Mouse (Mus musculus): ENCODE measurements at regions not wholly inside any gene's neighbourhood (a gene's known extent, or its start where the extent isn't known, plus 50 kb on each side); places are given as distances from the start of the nearest gene placed in this dataset.

DNA sequence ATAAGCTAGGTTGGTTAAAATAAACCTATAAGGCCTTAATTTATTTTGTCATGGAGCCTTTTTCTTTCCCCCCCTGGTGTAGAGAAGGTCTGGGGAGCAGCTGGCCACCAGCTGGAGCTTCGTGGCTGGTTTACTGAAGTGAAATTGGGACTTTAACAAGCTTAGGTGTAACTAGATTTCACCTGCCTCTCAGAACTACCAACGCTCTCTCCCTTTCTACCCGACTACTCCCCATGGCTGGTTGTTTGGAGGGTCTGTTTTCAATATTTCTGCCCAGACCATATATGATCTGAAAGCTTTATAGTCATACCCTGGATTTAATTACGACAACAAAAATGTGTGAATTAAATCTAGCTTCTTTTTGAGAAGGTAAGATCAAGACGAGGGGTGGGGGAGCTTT is 410.4 kb upstream of the Prickle1 start:
- no peaks in the 10 kb centered on the region for H3K27me3 ChIP-seq (replicated peaks; ENCODE audit: control insufficient read depth, insufficient read depth, low read length)
- WGBS = 61% methylated on average over 5 of the region's 5 CpGs

DNA sequence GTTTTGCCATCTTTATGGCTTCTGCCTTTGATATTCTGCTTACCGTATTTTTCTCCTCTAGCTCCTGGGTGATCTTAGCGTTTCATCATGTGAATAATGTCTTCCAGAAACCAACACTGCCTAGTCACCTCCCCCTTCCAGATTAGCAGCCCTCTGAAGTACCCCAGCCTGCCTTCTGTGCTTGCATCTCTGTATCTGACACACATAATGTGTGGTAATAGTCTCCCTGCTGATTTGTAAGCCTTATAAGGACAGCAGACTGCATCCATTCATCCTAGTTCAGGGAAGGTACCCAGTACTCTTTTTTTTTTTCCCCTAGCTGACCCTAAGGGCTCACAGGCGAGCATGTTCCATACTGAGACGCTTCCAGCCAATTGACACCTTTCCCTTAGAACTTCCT is 409.2 kb upstream of the Prickle1 start:
- no peaks in the 10 kb centered on the region for H3K36me3 ChIP-seq (ENCODE audit: control insufficient read depth, insufficient read depth, low read length)
- ATAC-seq (replicated peaks; ENCODE audit: low FRiP score, low TSS enrichment, low read depth) (no peak), DNase-seq (ENCODE audit: low spot score) (no peak)
- peaks cover 20% of the 10 kb centered on the region for H3K4me1 ChIP-seq (replicated peaks; ENCODE audit: control insufficient read depth, insufficient read depth, low read length)
- no peak overlapping the region for H3K4me3 ChIP-seq (ENCODE audit: low read depth, low read length)
- H3K27ac ChIP-seq (ENCODE audit: low read depth) = peak overlapping the region; percentile 19; the same call in 1 of the 2 replicates
- 23% methylated on average over 4 of the region's 4 CpGs for WGBS
- H3K4me2 ChIP-seq (ENCODE audit: low read length) = no peak overlapping the region
- no peaks in the 10 kb centered on the region for H3K9me3 ChIP-seq (ENCODE audit: control insufficient read depth, low read length)
- H3K9ac ChIP-seq (ENCODE audit: low read length) = no peak overlapping the region
- no peaks in the 10 kb centered on the region for H3K27me3 ChIP-seq (replicated peaks; ENCODE audit: control insufficient read depth, insufficient read depth, low read length)

More for the DNA sequence above, 410.4 kb upstream of the Prickle1 start:
- ATAC-seq (replicated peaks; ENCODE audit: low FRiP score, low TSS enrichment, low read depth) (no peak), DNase-seq (ENCODE audit: low spot score) (no peak)
- Histone ChIP-seq H3K4me1 (replicated peaks; ENCODE audit: control insufficient read depth, insufficient read depth, low read length) (peaks cover 20% of the 10 kb centered on the region), H3K4me3 (ENCODE audit: low read depth, low read length) (no peak overlapping the region), H3K27ac (ENCODE audit: low read depth) (no peak overlapping the region), H3K9ac (ENCODE audit: low read length) (no peak overlapping the region), H3K36me3 (ENCODE audit: control insufficient read depth, insufficient read depth, low read length) (no peaks in the 10 kb centered on the region), H3K9me3 (ENCODE audit: control insufficient read depth, low read length) (no peaks in the 10 kb centered on the region), H3K4me2 (ENCODE audit: low read length) (no peak overlapping the region)

DNA sequence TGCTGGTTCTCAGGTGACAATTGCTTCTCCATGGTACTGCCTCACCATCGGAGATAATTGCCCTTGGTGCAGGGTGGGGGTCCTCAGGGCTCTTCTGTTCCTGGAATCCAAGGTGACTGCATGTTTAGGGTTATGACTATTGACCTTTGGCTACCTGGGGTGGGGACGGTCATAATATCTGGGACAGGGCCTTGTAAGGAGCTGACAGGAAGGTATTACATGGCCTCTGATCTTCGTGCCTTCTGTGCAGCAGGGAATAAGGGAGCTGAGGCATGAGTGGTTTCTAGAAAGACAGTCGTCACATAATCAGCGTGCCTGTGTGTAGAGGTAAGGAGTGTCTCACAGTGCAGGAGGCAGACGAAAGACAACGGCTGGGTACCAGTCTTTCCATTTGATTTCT is 407.5 kb upstream of the Prickle1 start:
- Histone ChIP-seq H3K4me3 (ENCODE audit: low read depth, low read length) (no peak overlapping the region), H3K9me3 (ENCODE audit: control insufficient read depth, low read length) (no peaks in the 10 kb centered on the region), H3K4me1 (replicated peaks; ENCODE audit: control insufficient read depth, insufficient read depth, low read length) (peaks cover 20% of the 10 kb centered on the region), H3K4me2 (ENCODE audit: low read length) (no peak overlapping the region), H3K27me3 (replicated peaks; ENCODE audit: control insufficient read depth, insufficient read depth, low read length) (no peaks in the 10 kb centered on the region), H3K9ac (ENCODE audit: low read length) (no peak overlapping the region), H3K27ac (ENCODE audit: low read depth) (no peak overlapping the region), H3K36me3 (ENCODE audit: control insufficient read depth, insufficient read depth, low read length) (no peaks in the 10 kb centered on the region)
- 59% methylated on average over 7 of the region's 7 CpGs for WGBS
- DNase-seq (ENCODE audit: low spot score) (no peak), ATAC-seq (replicated peaks; ENCODE audit: low FRiP score, low TSS enrichment, low read depth) (0 out of 2 replicates have a peak, but pooled peaks have one; percentile 43)

DNA sequence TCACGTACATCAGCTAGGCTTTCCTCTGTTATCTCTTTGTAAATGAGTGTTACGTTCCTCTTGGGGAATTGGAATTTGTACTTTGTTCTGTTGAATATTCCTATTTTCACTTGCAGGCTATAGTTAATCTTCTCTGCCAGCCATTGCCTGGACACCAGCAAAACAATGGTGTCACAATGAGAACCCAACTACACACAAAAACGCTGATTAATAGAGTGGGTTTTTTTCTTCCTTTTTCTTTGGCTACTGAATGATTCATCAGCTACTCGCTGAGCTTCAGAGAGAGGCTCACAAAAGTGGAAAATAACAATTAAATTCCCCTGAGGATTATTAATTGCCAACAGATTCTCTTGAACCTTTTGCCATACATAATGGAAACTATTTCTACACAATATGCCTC is 398.9 kb upstream of the Prickle1 start:
- Histone ChIP-seq H3K4me3 (ENCODE audit: low read depth, low read length) (no peak overlapping the region), H3K27me3 (replicated peaks; ENCODE audit: control insufficient read depth, insufficient read depth, low read length) (no peaks in the 10 kb centered on the region), H3K9me3 (ENCODE audit: control insufficient read depth, low read length) (no peaks in the 10 kb centered on the region), H3K27ac (ENCODE audit: low read depth) (no peak overlapping the region), H3K4me1 (replicated peaks; ENCODE audit: control insufficient read depth, insufficient read depth, low read length) (no peaks in the 10 kb centered on the region), H3K4me2 (ENCODE audit: low read length) (no peak overlapping the region), H3K36me3 (ENCODE audit: control insufficient read depth, insufficient read depth, low read length) (no peaks in the 10 kb centered on the region), H3K9ac (ENCODE audit: low read length) (no peak overlapping the region)
- ATAC-seq (replicated peaks; ENCODE audit: low FRiP score, low TSS enrichment, low read depth) (no peak), DNase-seq (ENCODE audit: low spot score) (no peak)
- 70% methylated on average over 4 of the region's 4 CpGs for WGBS

DNA sequence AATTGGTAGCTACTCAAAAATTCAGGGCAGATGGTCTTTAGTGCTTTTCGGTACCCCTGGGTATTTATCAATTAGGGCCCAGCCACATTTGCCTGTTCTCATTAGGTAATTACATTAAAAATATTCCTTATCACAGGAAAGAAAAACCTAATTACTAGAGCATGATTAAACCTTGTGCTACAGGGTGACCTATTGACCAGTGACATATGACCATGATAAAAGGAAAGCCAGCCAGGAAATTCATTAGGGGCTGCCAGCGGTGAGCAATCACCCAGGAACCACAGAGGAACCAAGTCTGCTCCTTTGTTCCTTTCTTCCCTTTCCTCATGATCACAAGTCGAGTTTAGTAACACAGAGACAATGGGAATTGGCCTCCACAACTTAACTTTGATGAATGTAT is 394.4 kb upstream of the Prickle1 start:
- Histone ChIP-seq H3K9ac (ENCODE audit: low read length) (no peak overlapping the region), H3K27me3 (replicated peaks; ENCODE audit: control insufficient read depth, insufficient read depth, low read length) (no peaks in the 10 kb centered on the region), H3K27ac (ENCODE audit: low read depth) (no peak overlapping the region), H3K4me3 (ENCODE audit: low read depth, low read length) (no peak overlapping the region), H3K36me3 (ENCODE audit: control insufficient read depth, insufficient read depth, low read length) (no peaks in the 10 kb centered on the region), H3K9me3 (ENCODE audit: control insufficient read depth, low read length) (no peaks in the 10 kb centered on the region), H3K4me2 (ENCODE audit: low read length) (no peak overlapping the region), H3K4me1 (replicated peaks; ENCODE audit: control insufficient read depth, insufficient read depth, low read length) (no peaks in the 10 kb centered on the region)
- DNase-seq (ENCODE audit: low spot score) = no peak
- ATAC-seq (replicated peaks; ENCODE audit: low FRiP score, low TSS enrichment, low read depth) = no peak
- WGBS = 60% methylated on average over 3 of the region's 3 CpGs

DNA sequence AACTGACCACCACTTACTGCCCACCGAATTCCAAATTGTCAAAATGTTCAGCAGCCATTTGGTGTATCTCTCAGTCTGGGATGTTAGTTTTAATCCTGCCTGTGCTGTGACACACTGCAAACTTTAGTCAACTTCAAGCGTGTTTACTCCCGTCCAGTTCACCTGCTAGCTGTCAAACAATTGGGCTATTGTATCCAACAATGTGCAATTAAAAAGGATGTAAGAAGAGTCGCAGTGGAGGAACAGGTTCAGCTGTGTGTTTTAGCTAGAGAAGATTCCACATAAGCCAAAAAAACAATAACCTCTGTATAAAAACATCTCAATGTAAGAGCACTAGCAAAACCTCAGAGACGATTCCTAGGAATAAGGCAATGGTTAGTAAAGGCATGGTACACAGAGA is 392.7 kb upstream of the Prickle1 start:
- Histone ChIP-seq H3K27me3 (replicated peaks; ENCODE audit: control insufficient read depth, insufficient read depth, low read length) (no peaks in the 10 kb centered on the region), H3K36me3 (ENCODE audit: control insufficient read depth, insufficient read depth, low read length) (no peaks in the 10 kb centered on the region), H3K9me3 (ENCODE audit: control insufficient read depth, low read length) (no peaks in the 10 kb centered on the region), H3K4me1 (replicated peaks; ENCODE audit: control insufficient read depth, insufficient read depth, low read length) (no peaks in the 10 kb centered on the region), H3K27ac (ENCODE audit: low read depth) (no peak overlapping the region), H3K4me2 (ENCODE audit: low read length) (no peak overlapping the region), H3K9ac (ENCODE audit: low read length) (no peak overlapping the region), H3K4me3 (ENCODE audit: low read depth, low read length) (no peak overlapping the region)
- ATAC-seq (replicated peaks; ENCODE audit: low FRiP score, low TSS enrichment, low read depth) (no peak), DNase-seq (ENCODE audit: low spot score) (no peak)
- 64% methylated on average over 5 of the region's 5 CpGs for WGBS

DNA sequence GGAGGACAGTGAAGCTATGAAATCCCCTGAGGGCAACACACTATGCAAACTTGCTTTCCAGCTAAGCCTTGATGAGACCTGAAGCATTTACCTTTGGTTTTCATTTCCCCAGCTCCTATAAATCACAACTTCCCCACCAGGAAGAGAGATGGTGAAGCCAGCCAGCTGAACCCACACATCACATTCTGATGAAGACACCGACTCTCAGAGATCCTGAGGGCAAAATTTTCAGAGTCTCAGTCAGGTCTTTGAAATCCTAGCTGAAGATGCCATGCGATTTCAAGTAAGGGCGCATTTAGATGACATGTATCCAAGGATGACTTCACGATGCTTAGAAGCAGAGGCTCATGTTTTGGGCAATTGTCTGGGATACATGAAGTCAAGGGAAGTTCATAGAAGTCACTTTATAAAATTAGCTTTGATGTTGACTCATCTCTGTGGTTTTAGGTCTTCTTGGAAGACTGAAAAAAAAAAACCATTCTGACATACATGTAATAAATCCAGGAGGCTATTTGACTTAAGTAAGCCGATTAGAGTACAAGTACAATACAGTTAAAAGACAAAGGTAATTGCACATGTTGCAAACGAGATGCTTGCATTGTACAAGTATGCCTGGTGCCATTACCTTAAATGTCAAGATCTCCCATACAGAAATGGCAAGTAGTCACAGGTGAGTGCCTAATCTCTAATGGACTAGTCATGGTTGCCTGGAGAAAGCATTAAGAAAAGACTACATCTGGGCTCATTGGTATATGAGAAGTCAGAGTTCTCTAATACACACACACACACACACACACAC is 391.1 kb upstream of the Prickle1 start:
- H3K9me3 ChIP-seq (ENCODE audit: control insufficient read depth, low read length) = no peaks in the 10 kb centered on the region
- no peaks in the 10 kb centered on the region for H3K36me3 ChIP-seq (ENCODE audit: control insufficient read depth, insufficient read depth, low read length)
- 92% methylated on average over 6 of the region's 6 CpGs for WGBS
- no peak for DNase-seq (ENCODE audit: low spot score)
- no peak for ATAC-seq (replicated peaks; ENCODE audit: low FRiP score, low TSS enrichment, low read depth)
- H3K4me1 ChIP-seq (replicated peaks; ENCODE audit: control insufficient read depth, insufficient read depth, low read length) = no peaks in the 10 kb centered on the region
- H3K27me3 ChIP-seq (replicated peaks; ENCODE audit: control insufficient read depth, insufficient read depth, low read length) = no peaks in the 10 kb centered on the region
- H3K9ac ChIP-seq (ENCODE audit: low read length) = no peak overlapping the region
- H3K4me2 ChIP-seq (ENCODE audit: low read length) = no peak overlapping the region
- H3K27ac ChIP-seq (ENCODE audit: low read depth) = no peak overlapping the region
- H3K4me3 ChIP-seq (ENCODE audit: low read depth, low read length) = no peak overlapping the region

DNA sequence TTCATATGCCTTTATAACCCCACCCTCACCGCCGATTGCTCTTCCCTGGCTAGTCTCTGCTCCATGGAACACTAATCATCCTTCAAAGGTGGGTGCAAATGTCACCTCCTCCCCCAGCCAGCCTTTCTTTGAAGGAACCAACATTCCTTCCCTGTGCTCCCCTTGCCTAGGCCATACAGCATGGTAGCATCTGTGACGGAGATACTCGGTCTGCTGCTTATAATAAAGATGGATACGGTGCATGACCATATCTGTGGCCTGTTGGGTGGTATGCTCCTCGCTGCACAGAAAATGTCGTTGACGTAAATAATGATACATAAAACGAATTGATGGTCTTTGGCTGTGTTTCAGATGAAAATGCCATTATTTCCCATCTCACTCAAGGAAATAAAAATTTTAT is 386.4 kb upstream of the Prickle1 start:
- Histone ChIP-seq H3K9ac (ENCODE audit: low read length) (no peak overlapping the region), H3K27me3 (replicated peaks; ENCODE audit: control insufficient read depth, insufficient read depth, low read length) (no peaks in the 10 kb centered on the region), H3K36me3 (ENCODE audit: control insufficient read depth, insufficient read depth, low read length) (no peaks in the 10 kb centered on the region), H3K4me3 (ENCODE audit: low read depth, low read length) (no peak overlapping the region), H3K4me1 (replicated peaks; ENCODE audit: control insufficient read depth, insufficient read depth, low read length) (no peaks in the 10 kb centered on the region), H3K4me2 (ENCODE audit: low read length) (no peak overlapping the region), H3K9me3 (ENCODE audit: control insufficient read depth, low read length) (no peaks in the 10 kb centered on the region), H3K27ac (ENCODE audit: low read depth) (no peak overlapping the region)
- DNase-seq (ENCODE audit: low spot score) (no peak), ATAC-seq (replicated peaks; ENCODE audit: low FRiP score, low TSS enrichment, low read depth) (no peak)
- whole genome bisulfite sequencing = 59% methylated on average over 9 of the region's 9 CpGs

DNA sequence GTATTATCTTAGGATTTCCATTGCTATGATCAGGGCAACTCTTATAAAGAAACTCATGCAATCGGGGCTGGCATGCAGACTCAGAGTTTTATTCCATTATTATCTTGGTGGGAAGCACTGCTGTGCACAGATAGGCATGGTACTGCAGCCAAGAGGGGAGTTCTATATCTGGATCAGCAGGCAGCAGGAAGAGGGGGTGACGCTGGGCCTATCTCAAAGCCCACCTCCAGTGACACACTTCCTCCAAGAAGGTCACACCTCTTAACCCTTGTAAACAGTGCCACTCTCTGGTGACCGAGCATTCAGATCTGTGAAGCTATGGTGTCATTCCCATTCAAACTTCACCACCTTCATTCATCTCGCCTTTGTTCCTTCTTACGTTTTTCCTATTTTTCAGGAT is 381.8 kb upstream of the Prickle1 start:
- Histone ChIP-seq H3K36me3 (ENCODE audit: control insufficient read depth, insufficient read depth, low read length) (no peaks in the 10 kb centered on the region), H3K4me2 (ENCODE audit: low read length) (no peak overlapping the region), H3K27ac (ENCODE audit: low read depth) (no peak overlapping the region), H3K9me3 (ENCODE audit: control insufficient read depth, low read length) (no peaks in the 10 kb centered on the region), H3K4me3 (ENCODE audit: low read depth, low read length) (no peak overlapping the region), H3K4me1 (replicated peaks; ENCODE audit: control insufficient read depth, insufficient read depth, low read length) (no peaks in the 10 kb centered on the region; the same call in 1 of the 2 replicates), H3K9ac (ENCODE audit: low read length) (no peak overlapping the region), H3K27me3 (replicated peaks; ENCODE audit: control insufficient read depth, insufficient read depth, low read length) (no peaks in the 10 kb centered on the region)
- WGBS = 76% methylated on average over 5 of the region's 5 CpGs
- no peak for DNase-seq (ENCODE audit: low spot score)
- ATAC-seq (replicated peaks; ENCODE audit: low FRiP score, low TSS enrichment, low read depth) = no peak

Measured in intestine, embryonic 14.5 days (tissue).